Mouse (Mus musculus) common myeloid progenitor, adult 5-6 weeks (primary cell): ENCODE results near the gene 1700028K03Rik. TPM values are rescaled to one million over a fixed set of nuclear protein-coding genes. Genes with fewer than 3 reads are reported as not detected.

Experiments used
- ATAC-seq: replicated peaks from 2 replicates; pipeline ENCODE4 v1.8.0; 2016; ENCODE audit warnings: low read depth, mild to moderate bottlenecking, moderate TSS enrichment, inconsistent platforms; ENCODE audit not compliant: poor library complexity, severe bottlenecking
- total RNA-seq: library from RNA; stranded (forward); fragments of 200-1000, 187-1606 nt; gene quantifications from 2 replicates; pipeline ENCODE4 v1.2.3, GENCODE M21; 2017

The 1700028K03Rik gene
- total RNA-seq, 1 experiment from 2014 or later: not detected

- ATAC-seq: no peak
Observed at GRCm38 (mm10) chr5:107533590-107533989, 919 bp upstream of the 1700028K03Rik start.

GRCm38 (mm10) chr5:107541696-107542095 is 7.2 kb downstream of the 1700028K03Rik start:
- no peak for ATAC-seq

DNA sequence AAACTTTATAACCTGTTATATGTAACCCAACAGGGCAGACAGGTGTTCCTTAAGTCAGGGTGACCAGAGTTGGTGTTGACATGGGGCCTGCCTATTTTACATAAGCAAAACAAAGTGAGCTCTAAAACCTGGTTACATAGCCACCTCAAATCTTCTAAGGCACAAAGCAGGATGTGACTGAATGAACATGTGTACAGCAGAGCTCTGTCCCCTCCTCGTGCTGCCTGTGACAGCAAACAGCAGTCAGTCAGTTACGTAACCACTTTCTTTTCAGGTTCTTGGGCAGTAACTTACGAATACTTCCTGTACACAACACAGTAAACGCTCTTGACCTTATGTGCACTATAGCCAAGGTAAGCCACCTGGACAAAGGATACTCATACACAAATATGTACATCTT is 11.4 kb downstream of the 1700028K03Rik start:
- 0 out of 2 replicates have a peak, but pooled peaks have one; percentile 54 for ATAC-seq

DNA sequence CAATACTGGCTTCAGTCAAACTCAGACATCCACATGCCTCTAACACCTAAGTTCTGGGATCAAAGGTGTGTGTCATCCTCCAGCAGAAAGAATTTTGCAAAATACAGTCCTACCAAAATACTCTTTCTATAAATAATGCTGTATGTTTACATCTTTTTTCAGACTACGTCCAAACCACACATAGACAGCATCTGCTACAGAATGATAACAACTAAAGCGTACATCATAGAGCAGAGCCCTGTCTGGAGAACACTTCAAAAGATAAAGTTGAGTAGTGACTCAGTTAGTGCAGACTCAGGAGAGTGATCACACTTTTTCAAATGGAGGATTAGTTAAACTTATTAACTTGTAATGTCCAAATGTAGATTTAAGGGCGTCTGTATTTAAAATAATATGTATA is 13.4 kb downstream of the 1700028K03Rik start:
- no peak for ATAC-seq

DNA sequence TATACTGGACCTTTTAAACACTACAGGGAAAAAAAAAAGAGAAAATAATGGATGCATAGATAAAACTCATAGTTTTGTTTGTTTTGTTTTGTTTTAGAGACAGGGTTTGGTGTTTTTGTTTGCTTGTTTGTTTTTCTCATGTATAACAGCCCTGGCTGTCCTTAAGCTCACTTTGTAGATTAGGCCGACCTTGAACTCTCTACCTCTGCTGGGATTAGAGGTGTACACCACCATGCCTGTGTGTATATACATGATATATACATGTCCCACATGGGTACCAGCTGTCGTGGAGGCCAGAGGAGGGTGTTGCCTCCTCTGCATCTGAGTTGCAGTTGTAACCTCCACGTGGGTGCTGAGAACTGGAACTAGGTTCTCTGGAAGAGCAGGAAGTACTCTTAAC is 13.9 kb downstream of the 1700028K03Rik start:
- ATAC-seq: no peak

DNA sequence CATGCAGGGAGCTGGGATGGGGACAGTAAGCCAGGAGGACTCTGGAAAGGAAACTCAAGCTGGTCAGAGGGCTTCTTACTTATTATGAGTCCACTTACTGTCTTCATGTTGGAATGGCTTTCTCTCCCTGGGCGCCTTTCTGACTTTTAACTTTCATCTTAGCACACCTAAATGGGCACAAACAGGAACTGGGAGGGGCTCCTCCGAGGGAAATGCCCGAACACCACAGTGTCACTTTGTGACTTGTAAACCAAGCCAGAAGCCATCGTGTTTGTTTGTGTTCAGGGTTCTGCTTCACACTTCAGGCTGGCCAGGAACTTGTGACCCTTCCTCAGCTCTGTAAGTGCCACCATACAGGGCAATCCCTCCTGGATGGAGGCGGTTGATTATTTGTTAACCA is 19.8 kb downstream of the 1700028K03Rik start:
- no peak for ATAC-seq

- no peak for ATAC-seq
Observed at GRCm38 (mm10) chr5:107556969-107557368, 22.5 kb downstream of the 1700028K03Rik start.

DNA sequence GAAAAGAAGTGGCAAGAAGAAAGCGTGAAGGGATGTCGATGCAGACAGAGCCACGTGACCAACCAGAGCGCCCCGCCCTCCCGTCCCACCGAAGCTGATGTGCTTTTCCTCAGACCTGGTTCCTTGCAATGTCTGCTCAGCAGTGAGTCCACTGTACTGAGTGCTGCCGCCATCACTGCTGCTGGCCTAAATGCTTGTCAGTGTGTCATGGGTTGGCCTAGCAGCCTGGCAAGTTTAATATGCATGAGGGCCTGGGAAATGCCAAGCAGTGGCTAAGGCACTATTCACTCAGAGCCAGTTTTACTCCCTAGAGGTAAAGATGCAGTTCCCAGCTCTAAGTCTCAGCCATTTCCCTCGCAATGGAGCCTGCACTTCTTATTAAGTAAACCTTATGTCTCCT is 34.6 kb downstream of the 1700028K03Rik start:
- ATAC-seq: no peak

- ATAC-seq: peak; percentile 87
Observed at GRCm38 (mm10) chr5:107597301-107598077, 63.0 kb downstream of the 1700028K03Rik start, which contains the start of the genes Rpap2 and Glmn. Gene Rpap2, plus strand, starts transcription at chr5:107597373. Gene Glmn, minus strand, starts transcription at chr5:107597888.

DNA sequence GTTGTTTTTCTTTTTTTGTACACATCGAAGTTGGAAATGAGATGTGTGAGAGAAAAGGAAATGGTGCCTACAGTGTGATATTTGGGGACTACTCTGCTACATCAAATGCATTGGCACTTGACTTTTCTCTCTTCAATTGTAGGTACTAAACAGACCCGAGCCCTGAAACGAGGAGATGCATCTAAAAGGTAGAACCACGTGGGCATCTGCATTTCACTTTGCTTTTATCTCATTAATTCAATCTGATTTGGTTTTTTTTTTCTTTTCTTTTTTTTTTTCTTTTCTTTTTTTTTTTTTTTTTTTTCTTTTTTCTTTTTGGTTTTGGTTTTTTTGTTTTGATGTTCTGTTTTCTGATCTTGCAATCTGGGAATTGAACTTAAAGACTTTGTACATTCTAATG is 63.9 kb downstream of the 1700028K03Rik start:
- no peak for ATAC-seq

Other genes with a start within 250 kb of the 1700028K03Rik start
- 15.9 and 21.3 TPM in 2 replicates for gene Tgfbr3, start 245.1 kb upstream of the 1700028K03Rik start, total RNA-seq
- gene Brdt, start 203.6 kb upstream of the 1700028K03Rik start, total RNA-seq: 0.73 TPM in 1 of 2 replicates, not detected in the other
- not detected in 2 replicates for gene Ephx4, start 132.0 kb upstream of the 1700028K03Rik start, total RNA-seq
- not detected in 2 replicates for gene Lpcat2b, start 103.2 kb upstream of the 1700028K03Rik start, total RNA-seq
- 2.3 and 9.8 TPM in 2 replicates for gene Btbd8, start 96.7 kb upstream of the 1700028K03Rik start, total RNA-seq
- gene Gm42669, start 27.1 kb upstream of the 1700028K03Rik start, total RNA-seq: 0.50 TPM in 1 of 2 replicates, not detected in the other
- 25.8 and 30.9 TPM in 2 replicates for gene Rpap2, start 62.7 kb downstream of the 1700028K03Rik start, total RNA-seq
- gene Glmn, start 63.2 kb downstream of the 1700028K03Rik start, total RNA-seq: 16.2 and 18.9 TPM in 2 replicates
- 9.0 and 9.8 TPM in 2 replicates for gene Gfi1, start 191.3 kb downstream of the 1700028K03Rik start, total RNA-seq